Mouse (Mus musculus): Measurements from ENCODE around the gene Kctd17. TPM values are rescaled to one million over a fixed set of nuclear protein-coding genes. Genes with fewer than 3 reads are reported as not detected.

The Kctd17 gene
- polyA plus RNA-seq, 1 experiment from 2014 or later = 27.4 TPM

DNA sequence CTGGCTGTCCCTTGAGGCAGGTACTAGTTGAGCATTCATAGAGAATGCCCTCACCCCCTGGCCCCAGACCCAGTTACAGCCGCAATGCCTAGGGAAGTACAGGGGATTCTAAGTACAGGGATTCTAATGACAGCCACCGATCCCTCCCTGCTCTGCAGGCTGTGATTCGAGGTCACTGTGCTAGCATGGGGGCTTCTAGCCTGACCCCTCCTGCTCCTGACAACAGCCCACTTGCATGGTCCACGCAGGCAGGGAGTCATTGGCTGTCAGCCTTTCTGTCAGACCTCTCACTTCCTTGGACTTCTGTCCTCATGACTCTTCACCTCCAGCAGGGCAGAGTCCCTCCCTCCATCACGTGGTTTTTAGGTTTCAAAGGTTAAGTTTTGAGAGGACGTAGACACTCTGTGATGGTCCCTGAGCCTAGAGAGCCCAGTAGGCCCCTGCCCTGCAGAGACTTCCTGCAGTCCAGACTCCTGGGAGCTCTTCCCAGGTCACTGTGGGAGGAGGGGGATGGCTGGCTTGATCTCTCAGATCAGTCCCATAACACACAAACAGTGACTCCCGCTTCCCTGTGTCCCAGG lies 3.3 kb downstream of the Kctd17 start:
- no peak overlapping the region for H3K9ac ChIP-seq (replicated peaks; ENCODE audit: low read depth)
- H3K4me1 ChIP-seq (ENCODE audit: insufficient read depth, low read depth, low read length) = peaks cover 9% of the 10 kb centered on the region
- DNase-seq (ENCODE audit: low spot score) = no peak
- 74% methylated on average over 7 of the region's 7 CpGs for WGBS
- no peaks in the 10 kb centered on the region for H3K9me3 ChIP-seq (ENCODE audit: low read length)
- H3K4me2 ChIP-seq (replicated peaks; ENCODE audit: low read depth, low read length) = no peak overlapping the region
- H3K4me3 ChIP-seq (ENCODE audit: low read depth, low read length) = no peak overlapping the region
- H3K27ac ChIP-seq (ENCODE audit: low read length) = no peak overlapping the region
- peaks cover 3% of the 10 kb centered on the region; the same call in 1 of the 2 replicates for H3K36me3 ChIP-seq (ENCODE audit: insufficient read depth, low read length)
- no peaks in the 10 kb centered on the region for H3K27me3 ChIP-seq (replicated peaks; ENCODE audit: insufficient read depth, low read length)
- no peak for ATAC-seq
- TF ChIP-seq EP300 (IDR thresholded peaks at IDR 0.05) (no peak), CTCF (IDR thresholded peaks at IDR 0.05) (no peak)

DNA sequence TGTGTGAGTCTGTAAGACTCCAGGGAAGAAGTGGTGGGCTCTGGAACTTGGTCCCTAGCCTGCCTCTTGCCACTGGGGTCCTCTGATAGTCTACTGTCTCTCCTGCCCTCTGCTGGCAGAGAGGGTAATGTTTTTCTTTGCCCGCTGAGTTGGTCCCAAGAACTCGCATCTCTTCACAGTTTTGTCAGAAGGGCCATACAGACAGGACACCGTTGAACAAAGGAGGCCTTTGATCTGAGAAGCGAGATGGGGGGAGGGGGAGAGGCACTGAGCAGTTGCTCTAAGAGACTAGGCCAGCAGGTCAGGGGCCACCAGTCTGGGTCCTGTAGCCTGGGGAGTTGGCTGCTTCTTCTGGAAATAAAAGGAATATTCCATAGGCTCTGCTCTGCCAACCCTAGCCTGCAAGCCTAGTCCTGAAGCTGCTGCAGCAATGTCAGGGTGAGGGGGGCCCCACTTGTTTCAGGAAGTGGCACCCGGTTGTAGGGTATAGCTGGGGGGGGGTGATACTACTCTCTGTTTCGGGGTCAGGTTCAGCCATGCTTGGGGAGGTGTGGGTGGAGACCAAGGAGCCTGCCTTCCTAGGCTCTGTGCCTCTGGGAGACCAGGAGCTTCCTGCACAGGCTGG lies 6.6 kb downstream of the Kctd17 start:
- H3K4me2 ChIP-seq (replicated peaks; ENCODE audit: low read depth, low read length) = no peak overlapping the region
- no peaks in the 10 kb centered on the region; the same call in 1 of the 2 replicates for H3K4me1 ChIP-seq (ENCODE audit: insufficient read depth, low read depth, low read length)
- TF ChIP-seq EP300 (IDR thresholded peaks at IDR 0.05) (no peak), CTCF (IDR thresholded peaks at IDR 0.05) (peak; percentile 78)
- DNase-seq (ENCODE audit: low spot score) (peak; percentile 40), ATAC-seq (no peak)
- peaks cover 3% of the 10 kb centered on the region; the same call in 1 of the 2 replicates for H3K36me3 ChIP-seq (ENCODE audit: insufficient read depth, low read length)
- no peak overlapping the region for H3K27ac ChIP-seq (ENCODE audit: low read length)
- H3K9me3 ChIP-seq (ENCODE audit: low read length) = no peaks in the 10 kb centered on the region
- no peaks in the 10 kb centered on the region for H3K27me3 ChIP-seq (replicated peaks; ENCODE audit: insufficient read depth, low read length)
- no peak overlapping the region for H3K9ac ChIP-seq (replicated peaks; ENCODE audit: low read depth)
- 37% methylated on average over 6 of the region's 6 CpGs for WGBS
- no peak overlapping the region for H3K4me3 ChIP-seq (ENCODE audit: low read depth, low read length)

DNA sequence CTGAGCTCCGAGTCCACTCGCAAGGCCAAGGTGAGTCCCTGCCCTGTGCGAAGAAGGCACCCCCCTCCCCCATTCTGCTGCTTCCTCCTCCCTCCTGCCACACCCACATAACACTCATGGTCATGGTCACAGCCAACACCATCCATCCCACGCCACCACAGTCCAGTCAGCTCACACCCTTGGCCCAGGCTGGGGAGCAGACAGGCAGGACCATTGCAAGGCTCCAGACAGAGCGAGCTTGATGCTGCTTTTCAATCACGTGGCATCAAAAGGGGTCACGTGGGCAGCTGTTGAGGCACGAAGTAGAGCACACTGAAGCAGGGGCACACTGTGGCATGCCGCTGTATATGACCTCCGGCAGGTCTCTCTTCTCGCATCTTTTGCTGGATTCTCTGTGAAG lies 7.3 kb downstream of the Kctd17 start:
- Histone ChIP-seq H3K9me3 (ENCODE audit: low read length) (no peaks in the 10 kb centered on the region), H3K4me3 (ENCODE audit: low read depth, low read length) (no peak overlapping the region), H3K27ac (ENCODE audit: low read length) (no peak overlapping the region), H3K27me3 (replicated peaks; ENCODE audit: insufficient read depth, low read length) (no peaks in the 10 kb centered on the region), H3K4me2 (replicated peaks; ENCODE audit: low read depth, low read length) (no peak overlapping the region), H3K36me3 (ENCODE audit: insufficient read depth, low read length) (peaks cover 3% of the 10 kb centered on the region; the same call in 1 of the 2 replicates), H3K9ac (replicated peaks; ENCODE audit: low read depth) (no peak overlapping the region), H3K4me1 (ENCODE audit: insufficient read depth, low read depth, low read length) (no peaks in the 10 kb centered on the region; the same call in 1 of the 2 replicates)
- WGBS = 86% methylated on average over 11 of the region's 11 CpGs
- ATAC-seq = no peak
- no peak for TF ChIP-seq CTCF (IDR thresholded peaks at IDR 0.05)
- no peak for TF ChIP-seq EP300 (IDR thresholded peaks at IDR 0.05)
- DNase-seq (ENCODE audit: low spot score) = no peak

DNA sequence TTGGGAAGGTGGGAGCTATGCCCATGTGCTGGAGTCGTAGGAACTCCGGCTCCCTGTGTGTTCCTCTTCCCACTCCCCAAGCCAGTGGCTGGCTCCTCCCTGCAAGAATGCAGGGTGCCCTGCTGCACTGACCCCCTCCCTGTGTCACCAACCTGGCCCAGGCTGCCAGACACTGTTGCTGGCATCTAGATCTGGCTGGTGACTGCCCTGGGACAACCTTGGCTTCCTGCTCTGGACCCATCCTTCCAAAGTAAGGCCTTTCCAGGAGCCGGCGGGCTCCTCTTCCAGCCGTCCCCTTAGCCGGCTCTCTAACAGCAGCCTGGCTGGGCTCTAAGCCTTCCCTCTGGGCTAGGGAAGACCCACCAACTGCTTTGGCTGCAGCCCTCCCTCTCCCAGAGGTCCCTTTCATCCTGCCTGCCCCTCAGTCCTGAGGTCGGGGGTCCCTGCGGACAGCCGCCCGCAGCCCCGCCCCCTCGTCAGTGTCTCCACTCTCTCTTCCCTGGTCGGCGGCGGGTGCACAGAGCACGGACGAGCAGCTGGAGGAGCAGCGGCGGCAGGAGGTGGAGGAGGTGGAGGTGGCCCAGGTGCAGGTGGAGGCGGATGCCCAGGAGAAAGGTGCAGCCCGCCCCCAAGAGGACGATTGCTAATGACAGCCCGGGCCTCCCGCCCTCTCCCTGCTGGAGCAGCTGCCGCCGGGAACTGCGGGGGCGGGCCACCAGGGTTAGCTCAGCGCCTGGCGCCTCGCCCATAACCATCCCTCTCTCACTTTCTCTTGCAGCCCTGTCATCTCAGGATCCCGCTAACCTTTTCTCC lies 8.2 kb downstream of the Kctd17 start:
- H3K27ac ChIP-seq (ENCODE audit: low read length) = no peak overlapping the region
- H3K4me2 ChIP-seq (replicated peaks; ENCODE audit: low read depth, low read length) = peak overlapping the region; percentile 54
- ATAC-seq = peak; percentile 83
- no peaks in the 10 kb centered on the region; the same call in 1 of the 2 replicates for H3K4me1 ChIP-seq (ENCODE audit: insufficient read depth, low read depth, low read length)
- no peaks in the 10 kb centered on the region for H3K9me3 ChIP-seq (ENCODE audit: low read length)
- no peak overlapping the region; the same call in 1 of the 2 replicates for H3K4me3 ChIP-seq (ENCODE audit: low read depth, low read length)
- H3K36me3 ChIP-seq (ENCODE audit: insufficient read depth, low read length) = peaks cover 3% of the 10 kb centered on the region; the same call in 1 of the 2 replicates
- WGBS = 15% methylated on average over 30 of the region's 32 CpGs
- TF ChIP-seq CTCF (IDR thresholded peaks at IDR 0.05) = peak; percentile 52
- no peak for TF ChIP-seq EP300 (IDR thresholded peaks at IDR 0.05)
- H3K9ac ChIP-seq (replicated peaks; ENCODE audit: low read depth) = no peak overlapping the region
- no peaks in the 10 kb centered on the region for H3K27me3 ChIP-seq (replicated peaks; ENCODE audit: insufficient read depth, low read length)
- peak; percentile 93 for DNase-seq (ENCODE audit: low spot score)

DNA sequence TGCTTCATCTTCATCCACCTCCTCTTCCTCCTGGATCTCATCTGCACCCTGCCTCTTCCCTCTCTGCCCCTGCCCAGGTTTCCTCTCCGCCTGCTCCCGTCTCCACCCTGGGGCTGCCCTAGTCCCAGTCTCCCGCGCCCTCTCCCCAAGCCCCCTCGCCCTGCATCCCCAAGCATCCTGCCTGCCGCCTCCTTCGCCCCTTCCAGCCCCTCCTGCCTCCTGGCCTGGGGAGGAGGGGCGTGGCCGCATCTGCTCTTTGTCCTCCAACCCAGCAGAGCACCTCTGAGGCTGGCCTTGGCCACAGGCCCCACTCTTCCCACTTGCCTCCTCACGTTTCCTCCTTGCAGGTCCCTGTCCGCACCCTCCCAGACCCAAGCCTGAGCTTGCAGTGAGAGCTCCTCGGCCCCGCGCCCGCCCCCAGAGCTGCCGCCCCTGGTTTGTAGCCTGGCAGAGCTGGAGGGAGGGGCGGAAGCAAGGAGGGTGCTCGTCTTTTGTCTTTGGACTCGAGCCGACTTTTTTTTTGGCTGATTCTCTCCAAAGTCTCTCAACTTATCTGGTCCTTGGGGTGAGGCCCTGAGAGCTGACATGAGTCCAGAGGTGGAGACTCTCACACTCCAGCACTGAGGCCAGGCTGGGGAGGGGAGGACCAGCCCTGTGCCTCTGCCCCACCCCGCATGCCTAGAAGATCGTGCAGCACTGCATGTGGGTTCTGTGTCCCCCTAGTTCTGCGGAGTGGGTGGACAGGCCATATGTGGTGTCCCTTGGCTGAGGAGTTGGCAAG lies 9.1 kb downstream of the Kctd17 start:
- Histone ChIP-seq H3K9ac (replicated peaks; ENCODE audit: low read depth) (no peak overlapping the region), H3K27me3 (replicated peaks; ENCODE audit: insufficient read depth, low read length) (no peaks in the 10 kb centered on the region), H3K36me3 (ENCODE audit: insufficient read depth, low read length) (peaks cover 3% of the 10 kb centered on the region; the same call in 1 of the 2 replicates), H3K4me3 (ENCODE audit: low read depth, low read length) (no peak overlapping the region; the same call in 1 of the 2 replicates), H3K4me2 (replicated peaks; ENCODE audit: low read depth, low read length) (peak overlapping the region; percentile 54), H3K9me3 (ENCODE audit: low read length) (no peaks in the 10 kb centered on the region), H3K4me1 (ENCODE audit: insufficient read depth, low read depth, low read length) (no peaks in the 10 kb centered on the region; the same call in 1 of the 2 replicates), H3K27ac (ENCODE audit: low read length) (no peak overlapping the region)
- WGBS = 18% methylated on average over 21 of the region's 23 CpGs
- peak; percentile 40 for DNase-seq (ENCODE audit: low spot score)
- TF ChIP-seq CTCF (IDR thresholded peaks at IDR 0.05) = no peak
- TF ChIP-seq EP300 (IDR thresholded peaks at IDR 0.05) = no peak
- peak; percentile 16 for ATAC-seq
